Mouse (Mus musculus): ENCODE measurements around the gene Slco1a4. TPM values are rescaled to one million over a fixed set of nuclear protein-coding genes. Genes with fewer than 3 reads are reported as not detected.
"Not testable (repeated sequence)": the region's sequence is repeated elsewhere in the genome, so short reads cannot be mapped to it uniquely, and the experiment has no call there.

Slco1a4 gene
- polyA plus RNA-seq (2016; fragmentation: Nextera tagmentation; extraction: Ambion mirVana), result not detected in 2 replicates

DNA sequence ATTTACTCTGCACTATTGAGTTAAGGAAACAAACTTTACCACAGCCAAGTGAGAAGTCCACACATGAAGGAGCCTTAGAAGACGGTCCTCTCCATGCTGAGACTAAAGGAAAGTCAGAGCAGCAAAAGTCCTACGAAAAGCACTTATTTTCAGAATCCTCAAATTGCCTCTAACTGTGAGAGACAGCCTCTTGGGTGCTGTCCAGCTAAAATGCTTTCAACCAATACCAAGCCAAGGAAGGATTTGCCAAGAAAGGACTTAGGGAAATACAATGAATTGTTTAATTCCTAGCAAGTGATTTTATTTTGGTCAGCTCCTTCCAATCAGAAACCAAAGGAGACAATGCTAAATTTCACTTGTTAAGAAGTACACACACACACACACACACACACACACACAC is at the start of gene Slco1a4:
Gene Slco1a4, minus strand, starts transcription at position 115 of the 400 bp plus-strand sequence.
- no peak for DNase-seq (ENCODE audit: extremely low spot score, low spot score)

DNA sequence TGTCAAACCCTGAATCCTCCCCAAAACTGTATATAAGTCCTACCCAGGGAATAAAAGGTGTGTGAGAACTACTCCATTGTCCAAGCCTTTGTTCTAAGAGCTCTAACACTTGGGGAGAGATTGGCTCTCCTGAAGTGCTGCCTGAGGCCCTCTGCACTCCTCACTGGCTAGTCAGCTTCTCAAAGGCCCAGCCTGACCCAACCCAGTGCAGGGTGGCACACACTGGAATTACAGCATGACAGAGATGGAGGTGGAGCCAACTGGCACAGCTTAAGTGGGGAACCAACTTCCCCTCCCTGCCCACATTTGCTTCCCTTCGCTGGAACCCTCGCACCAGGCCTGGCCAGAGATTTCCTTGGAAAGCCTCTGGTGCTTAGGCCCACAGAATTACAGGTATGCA is 42.2 kb upstream of the Slco1a4 start:
- 68% methylated on average over 2 of the region's 2 CpGs for WGBS
- 0 out of 2 replicates have a peak, but pooled peaks cover 3% of the 10 kb centered on the region for H3K9me3 ChIP-seq
- no peak for DNase-seq (ENCODE audit: extremely low spot score, low spot score)
- H3K4me3 ChIP-seq, result no peak overlapping the region
- H3K27ac ChIP-seq, result no peak overlapping the region
- H3K36me3 ChIP-seq (replicated peaks), result no peaks in the 10 kb centered on the region
- no peaks in the 10 kb centered on the region for H3K27me3 ChIP-seq (ENCODE audit: poor library complexity, severe bottlenecking)
- no peaks in the 10 kb centered on the region for H3K4me1 ChIP-seq

More for the DNA sequence above, at the start of gene Slco1a4:
- no peaks in the 10 kb centered on the region for H3K36me3 ChIP-seq (replicated peaks)
- H3K9me3 ChIP-seq, result no peaks in the 10 kb centered on the region
- WGBS, result 98% methylated on average over 2 of the region's 2 CpGs
- no peaks in the 10 kb centered on the region for H3K27me3 ChIP-seq (ENCODE audit: poor library complexity, severe bottlenecking)
- no peak within 1 kb of the TSS for H3K4me3 ChIP-seq
- H3K27ac ChIP-seq, result no peak within 1 kb of the TSS
- H3K4me1 ChIP-seq, result no peaks in the 10 kb centered on the region

DNA sequence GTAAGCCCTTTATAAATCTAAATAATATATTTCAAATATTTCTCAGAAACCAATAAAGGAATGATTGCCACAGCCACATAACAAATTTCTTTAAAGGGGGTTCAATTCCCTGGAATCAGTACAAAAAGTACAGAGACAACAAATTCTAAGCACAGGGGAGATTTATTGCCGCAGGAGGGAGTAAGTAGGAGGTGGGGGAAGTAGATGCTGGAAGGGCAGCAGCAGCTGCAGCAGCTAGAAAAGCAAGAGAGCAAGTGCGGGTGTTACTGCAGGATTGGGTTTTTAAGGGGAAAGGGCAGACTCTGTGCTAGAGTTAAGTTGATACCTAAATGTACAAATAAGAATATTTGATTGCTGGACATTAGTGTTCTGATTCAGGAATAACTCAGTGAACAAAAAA is 33.7 kb upstream of the Slco1a4 start:
- no peak overlapping the region for H3K4me3 ChIP-seq
- no peak for DNase-seq (ENCODE audit: extremely low spot score, low spot score)
- 75% methylated on average over 2 of the region's 2 CpGs for WGBS
- H3K4me1 ChIP-seq, result no peaks in the 10 kb centered on the region
- no peak overlapping the region for H3K27ac ChIP-seq
- H3K36me3 ChIP-seq (replicated peaks), result no peaks in the 10 kb centered on the region
- H3K27me3 ChIP-seq (ENCODE audit: poor library complexity, severe bottlenecking), result no peaks in the 10 kb centered on the region
- H3K9me3 ChIP-seq, result no peaks in the 10 kb centered on the region

DNA sequence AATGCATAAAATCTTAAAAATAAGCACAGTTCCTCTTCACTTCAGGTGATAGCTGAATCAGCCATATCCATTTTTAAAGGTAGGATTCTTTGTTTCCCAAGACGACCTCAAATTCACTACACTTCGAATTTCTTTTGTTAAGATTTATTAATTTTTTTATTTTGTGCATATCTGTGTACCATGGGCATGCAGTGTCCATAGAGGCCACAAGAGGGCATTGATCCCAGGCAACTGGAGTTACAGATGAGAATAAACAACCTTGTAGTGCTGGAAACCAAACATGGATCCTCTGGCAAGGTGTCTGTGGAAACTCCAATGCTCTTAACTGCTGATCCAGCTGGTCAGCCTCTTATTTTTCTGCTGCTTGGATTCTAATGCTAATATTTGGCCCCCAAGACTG is 32.2 kb upstream of the Slco1a4 start:
- Histone ChIP-seq H3K9me3 (no peaks in the 10 kb centered on the region), H3K4me1 (no peaks in the 10 kb centered on the region), H3K27me3 (ENCODE audit: poor library complexity, severe bottlenecking) (no peaks in the 10 kb centered on the region), H3K4me3 (no peak overlapping the region), H3K36me3 (replicated peaks) (no peaks in the 10 kb centered on the region), H3K27ac (no peak overlapping the region)
- WGBS, result 58% methylated on average over 2 of the region's 2 CpGs
- DNase-seq (ENCODE audit: extremely low spot score, low spot score), result no peak

DNA sequence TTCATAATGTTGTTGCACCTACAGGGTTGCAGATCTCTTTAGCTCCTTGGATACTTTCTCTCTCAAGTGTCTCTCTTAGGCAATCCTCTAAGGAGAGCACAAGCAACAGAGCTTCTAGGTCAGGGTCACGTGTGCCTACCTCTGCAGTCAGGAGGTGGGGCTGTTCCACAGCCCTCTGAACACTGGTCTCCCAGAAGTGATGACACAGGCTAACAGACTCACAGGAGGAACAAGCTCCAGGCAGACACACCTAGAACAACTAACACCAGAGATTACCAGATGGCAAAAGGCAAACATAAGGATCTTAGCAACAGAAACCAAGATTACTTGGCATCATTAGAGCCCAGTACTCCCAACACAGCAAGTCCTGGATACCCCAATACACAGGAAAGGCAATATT is 26.6 kb upstream of the Slco1a4 start:
- DNase-seq (ENCODE audit: extremely low spot score, low spot score), result no peak
- no peaks in the 10 kb centered on the region for H3K36me3 ChIP-seq (replicated peaks)
- no peaks in the 10 kb centered on the region for H3K27me3 ChIP-seq (ENCODE audit: poor library complexity, severe bottlenecking)
- no peaks in the 10 kb centered on the region for H3K4me1 ChIP-seq
- H3K4me3 ChIP-seq, result no peak overlapping the region
- no peak overlapping the region for H3K27ac ChIP-seq
- WGBS, result 61% methylated on average over 1 of the region's 1 CpGs
- H3K9me3 ChIP-seq, result no peaks in the 10 kb centered on the region

DNA sequence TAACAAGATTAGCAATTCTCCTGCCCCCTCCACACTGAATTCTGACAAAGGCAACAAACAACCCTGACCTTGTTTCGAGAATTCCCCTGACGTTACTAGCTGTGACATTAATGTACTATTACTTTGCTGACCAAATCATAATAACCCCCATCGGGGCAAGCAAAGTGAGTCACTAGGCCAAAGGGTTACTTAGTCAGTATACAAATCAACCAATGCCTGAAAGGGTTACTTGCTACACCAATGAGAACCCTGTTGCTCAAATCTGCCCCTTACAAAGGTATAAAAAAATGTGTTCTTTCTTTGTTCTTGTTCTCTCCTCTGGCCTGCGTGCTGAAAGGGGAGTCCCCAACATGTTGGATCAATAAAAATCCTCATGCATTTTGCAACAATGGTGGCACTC is 19.7 kb upstream of the Slco1a4 start:
- H3K27me3 ChIP-seq (ENCODE audit: poor library complexity, severe bottlenecking); H3K9me3 ChIP-seq; DNase-seq (ENCODE audit: extremely low spot score, low spot score); H3K4me3 ChIP-seq; H3K27ac ChIP-seq; H3K4me1 ChIP-seq; H3K36me3 ChIP-seq (replicated peaks): not testable (repeated sequence)
- 84% methylated on average over 4 of the region's 4 CpGs for WGBS

DNA sequence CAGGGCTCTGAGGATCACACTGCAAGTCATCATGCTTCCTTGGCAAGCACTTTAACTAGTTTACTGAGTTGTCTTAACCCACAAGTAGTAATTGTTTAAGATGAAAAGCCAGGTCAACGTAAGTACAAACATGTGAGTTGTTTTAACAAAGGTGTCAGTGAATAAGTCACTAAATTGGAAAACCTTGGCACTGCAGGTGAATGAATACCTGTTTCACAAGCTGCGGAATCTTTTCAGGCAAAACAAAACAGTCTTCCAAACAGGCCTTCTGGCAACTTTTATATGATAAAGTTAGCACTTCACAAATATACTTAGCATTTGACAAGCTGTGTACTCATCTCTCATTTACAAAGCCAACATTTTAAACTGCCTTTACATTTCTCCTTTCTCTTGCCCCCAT is 15.7 kb upstream of the Slco1a4 start:
- Histone ChIP-seq H3K9me3 (no peaks in the 10 kb centered on the region), H3K27me3 (ENCODE audit: poor library complexity, severe bottlenecking) (no peaks in the 10 kb centered on the region), H3K4me1 (no peaks in the 10 kb centered on the region), H3K4me3 (no peak overlapping the region), H3K36me3 (replicated peaks) (no peaks in the 10 kb centered on the region), H3K27ac (no peak overlapping the region)
- DNase-seq (ENCODE audit: extremely low spot score, low spot score), result no peak
- 86% methylated on average over 2 of the region's 2 CpGs for WGBS

DNA sequence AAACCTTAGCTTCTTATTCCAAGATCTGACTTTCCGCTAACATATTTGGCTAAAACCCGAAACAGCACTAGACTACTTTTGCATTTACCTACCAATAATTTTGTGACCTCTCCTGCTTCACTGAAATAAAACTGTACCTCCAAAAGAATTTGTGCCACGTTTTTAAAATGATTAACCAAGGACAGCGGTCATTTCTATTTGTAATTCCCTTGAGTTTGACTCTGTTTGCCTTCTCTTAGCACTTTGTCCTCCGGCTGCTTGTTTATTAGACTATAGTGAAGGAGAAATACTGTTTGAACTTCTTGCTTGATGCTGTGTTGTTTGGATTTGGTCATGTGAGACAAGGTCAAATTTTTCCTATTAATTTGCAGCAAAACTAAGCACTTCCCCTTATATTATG is 12.7 kb upstream of the Slco1a4 start:
- DNase-seq (ENCODE audit: extremely low spot score, low spot score), result no peak
- Histone ChIP-seq H3K4me1 (no peaks in the 10 kb centered on the region), H3K4me3 (no peak overlapping the region), H3K27me3 (ENCODE audit: poor library complexity, severe bottlenecking) (no peaks in the 10 kb centered on the region), H3K9me3 (no peaks in the 10 kb centered on the region), H3K36me3 (replicated peaks) (no peaks in the 10 kb centered on the region), H3K27ac (no peak overlapping the region)
- WGBS, result 87% methylated on average over 5 of the region's 5 CpGs

DNA sequence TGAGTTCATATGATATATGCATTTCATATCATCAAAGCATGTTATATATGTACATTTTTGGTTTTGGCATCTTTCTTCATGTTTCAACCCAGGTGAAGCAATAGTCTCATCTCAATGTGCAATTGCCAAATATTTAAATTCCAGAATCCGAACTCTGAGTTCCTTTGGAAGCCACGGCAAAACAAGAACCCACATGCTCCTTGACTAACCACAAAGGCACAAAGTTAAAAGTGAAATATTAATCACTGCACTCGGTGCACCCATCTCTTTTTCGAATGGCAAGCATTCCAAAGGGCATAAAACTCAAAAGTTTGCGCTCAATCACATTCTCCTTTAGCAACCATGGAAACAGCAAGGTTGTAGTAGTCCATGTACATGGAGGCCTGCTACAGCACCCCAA is 10.0 kb upstream of the Slco1a4 start:
- no peaks in the 10 kb centered on the region for H3K27me3 ChIP-seq (ENCODE audit: poor library complexity, severe bottlenecking)
- no peak overlapping the region for H3K4me3 ChIP-seq
- no peaks in the 10 kb centered on the region for H3K4me1 ChIP-seq
- no peak for DNase-seq (ENCODE audit: extremely low spot score, low spot score)
- 90% methylated on average over 5 of the region's 5 CpGs for WGBS
- H3K9me3 ChIP-seq, result no peaks in the 10 kb centered on the region
- no peaks in the 10 kb centered on the region for H3K36me3 ChIP-seq (replicated peaks)
- H3K27ac ChIP-seq, result no peak overlapping the region

DNA sequence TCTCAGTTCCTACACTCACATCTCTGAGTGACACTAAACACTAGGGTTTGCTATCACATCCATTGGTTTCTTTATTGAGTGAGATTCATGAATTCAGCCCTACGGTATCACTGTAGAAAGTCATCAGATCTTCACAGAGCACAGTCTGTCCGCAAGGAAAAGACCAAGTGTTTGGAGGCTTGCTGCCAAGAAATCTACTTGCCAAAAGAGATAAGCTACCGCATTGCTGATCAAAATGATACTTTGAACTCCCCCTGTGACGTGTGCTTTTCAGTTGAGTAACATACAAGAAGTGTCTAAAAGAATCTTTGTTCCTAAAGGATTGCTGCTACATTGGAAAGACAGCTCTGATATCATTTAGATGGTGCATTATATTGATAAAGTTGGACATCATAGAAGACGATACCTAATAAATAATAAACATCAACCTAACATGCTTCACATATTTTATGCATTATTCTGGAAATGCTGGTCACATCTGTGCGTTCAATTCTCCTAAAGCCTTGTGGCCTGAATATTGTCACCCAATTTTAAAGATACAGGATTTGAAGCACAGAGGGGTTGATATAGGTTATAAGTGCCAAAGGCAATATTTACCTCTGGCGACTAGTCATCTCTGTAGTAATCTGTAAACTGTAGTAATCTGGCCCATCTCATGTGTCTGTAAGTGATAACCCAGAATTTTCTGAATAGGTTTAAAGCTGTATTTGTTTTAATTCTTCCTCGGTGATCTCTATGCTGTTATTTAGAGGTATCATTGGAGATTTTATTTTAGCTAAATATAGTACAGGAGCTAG is 1.9 kb upstream of the Slco1a4 start:
- WGBS, result 91% methylated on average over 8 of the region's 8 CpGs
- H3K27me3 ChIP-seq (ENCODE audit: poor library complexity, severe bottlenecking), result no peaks in the 10 kb centered on the region
- no peaks in the 10 kb centered on the region for H3K9me3 ChIP-seq
- no peak overlapping the region for H3K4me3 ChIP-seq
- H3K36me3 ChIP-seq (replicated peaks), result no peaks in the 10 kb centered on the region
- no peak overlapping the region for H3K27ac ChIP-seq
- no peak for DNase-seq (ENCODE audit: extremely low spot score, low spot score)
- no peaks in the 10 kb centered on the region for H3K4me1 ChIP-seq

DNA sequence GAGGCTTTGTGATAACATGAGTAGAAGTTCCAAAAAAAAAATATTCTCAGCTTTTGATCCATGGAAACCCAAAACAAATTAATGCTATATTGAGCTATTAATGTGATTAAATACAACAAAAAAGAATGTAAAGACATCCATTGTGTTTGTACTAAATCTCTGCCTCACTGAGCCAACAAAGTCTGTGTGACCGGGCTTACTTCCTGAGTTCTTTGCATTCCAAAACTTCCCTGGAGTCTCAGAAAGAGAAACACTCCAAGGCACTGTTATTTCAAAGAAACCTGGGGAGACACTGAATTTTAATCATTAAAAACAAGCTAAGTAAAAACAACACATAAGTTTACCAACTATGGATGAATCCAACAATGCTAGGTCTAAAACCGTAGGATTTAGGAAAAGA is 2.4 kb downstream of the Slco1a4 start:
- H3K4me3 ChIP-seq, result no peak overlapping the region
- no peaks in the 10 kb centered on the region for H3K36me3 ChIP-seq (replicated peaks)
- DNase-seq (ENCODE audit: extremely low spot score, low spot score), result no peak
- no peaks in the 10 kb centered on the region for H3K27me3 ChIP-seq (ENCODE audit: poor library complexity, severe bottlenecking)
- H3K27ac ChIP-seq, result no peak overlapping the region
- H3K4me1 ChIP-seq, result no peaks in the 10 kb centered on the region
- WGBS, result 54% methylated on average over 2 of the region's 2 CpGs
- no peaks in the 10 kb centered on the region for H3K9me3 ChIP-seq

DNA sequence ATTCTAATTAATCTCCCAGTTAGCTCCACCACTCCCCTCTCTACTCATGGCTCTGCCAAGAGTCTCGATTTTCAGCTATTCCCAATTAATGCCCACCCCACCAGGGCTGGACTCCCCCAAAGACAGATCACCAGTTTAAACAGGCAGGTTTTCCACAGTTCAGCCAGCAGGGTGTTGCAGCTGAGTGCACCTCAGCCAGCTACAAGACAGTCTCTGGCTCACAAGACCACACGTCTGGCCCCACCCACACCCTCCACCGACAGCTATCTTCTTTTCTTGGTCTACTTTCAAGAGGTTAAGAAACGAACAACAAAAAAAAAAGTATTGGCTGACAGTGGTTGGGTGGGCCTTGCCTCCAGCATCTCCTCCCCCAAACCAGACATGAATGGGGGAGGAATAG is 6.9 kb downstream of the Slco1a4 start:
- H3K27me3 ChIP-seq (ENCODE audit: poor library complexity, severe bottlenecking), result no peaks in the 10 kb centered on the region
- no peak overlapping the region for H3K27ac ChIP-seq
- WGBS, result 29% methylated on average over 4 of the region's 4 CpGs
- no peaks in the 10 kb centered on the region for H3K9me3 ChIP-seq
- H3K4me3 ChIP-seq, result no peak overlapping the region
- H3K4me1 ChIP-seq, result no peaks in the 10 kb centered on the region
- no peak for DNase-seq (ENCODE audit: extremely low spot score, low spot score)
- H3K36me3 ChIP-seq (replicated peaks), result no peaks in the 10 kb centered on the region

DNA sequence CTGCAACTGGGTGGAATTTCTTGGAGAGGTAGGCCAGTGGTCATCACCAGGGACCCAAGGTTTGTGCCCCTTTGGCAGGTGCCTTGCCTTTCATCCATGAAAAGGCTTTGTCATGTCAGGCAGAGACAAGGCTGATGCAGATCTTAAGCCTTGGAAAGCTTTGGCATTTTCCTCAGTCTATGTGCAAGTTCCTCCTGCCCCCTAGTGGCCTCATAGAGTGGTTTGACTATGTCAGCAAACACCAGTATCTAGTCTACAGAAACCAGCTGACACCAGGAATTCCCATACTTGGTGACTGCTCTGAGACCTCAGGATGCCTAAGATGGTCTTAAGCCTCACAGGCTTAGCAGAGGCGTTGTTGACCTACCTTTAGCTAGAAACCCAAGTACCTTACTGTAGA is 58.2 kb downstream of the Slco1a4 start:
- peak; percentile 21 for DNase-seq (ENCODE audit: extremely low spot score, low spot score)
- Histone ChIP-seq H3K9me3 (no peaks in the 10 kb centered on the region), H3K27me3 (ENCODE audit: poor library complexity, severe bottlenecking) (no peaks in the 10 kb centered on the region), H3K27ac (no peak overlapping the region), H3K36me3 (replicated peaks) (no peaks in the 10 kb centered on the region), H3K4me3 (no peak overlapping the region), H3K4me1 (no peaks in the 10 kb centered on the region)
- WGBS, result 21% methylated on average over 1 of the region's 1 CpGs

DNA sequence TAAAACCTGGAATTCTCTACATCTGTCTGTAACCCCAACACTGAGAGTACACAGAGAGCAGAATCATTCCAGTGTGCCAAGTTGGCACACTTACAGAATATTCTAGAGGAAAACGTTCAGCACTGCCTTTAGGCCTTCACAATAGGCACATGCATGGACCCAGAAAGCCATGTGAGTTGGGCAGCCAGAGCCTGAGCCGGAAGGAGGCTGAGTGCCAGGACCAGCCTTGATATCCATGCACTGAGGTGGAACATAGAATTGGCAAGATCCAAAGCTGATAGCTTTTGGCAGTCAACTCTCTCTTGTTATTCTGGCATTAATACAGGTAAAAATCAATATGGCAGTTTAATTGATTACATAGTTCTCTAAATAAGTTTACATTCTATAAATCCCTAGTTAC is 81.5 kb downstream of the Slco1a4 start:
- Histone ChIP-seq H3K27me3 (ENCODE audit: poor library complexity, severe bottlenecking) (no peaks in the 10 kb centered on the region), H3K9me3 (no peaks in the 10 kb centered on the region), H3K36me3 (replicated peaks) (no peaks in the 10 kb centered on the region), H3K27ac (no peak overlapping the region), H3K4me1 (no peaks in the 10 kb centered on the region), H3K4me3 (no peak overlapping the region)
- DNase-seq (ENCODE audit: extremely low spot score, low spot score), result no peak
- 91% methylated on average over 2 of the region's 2 CpGs for WGBS
